Mouse (Mus musculus): ENCODE data around the gene Kbtbd2. TPM values are rescaled to one million over a fixed set of nuclear protein-coding genes. Genes with fewer than 3 reads are reported as not detected.

Gene Kbtbd2
- polyA plus RNA-seq, 1 experiment, result not detected

DNA sequence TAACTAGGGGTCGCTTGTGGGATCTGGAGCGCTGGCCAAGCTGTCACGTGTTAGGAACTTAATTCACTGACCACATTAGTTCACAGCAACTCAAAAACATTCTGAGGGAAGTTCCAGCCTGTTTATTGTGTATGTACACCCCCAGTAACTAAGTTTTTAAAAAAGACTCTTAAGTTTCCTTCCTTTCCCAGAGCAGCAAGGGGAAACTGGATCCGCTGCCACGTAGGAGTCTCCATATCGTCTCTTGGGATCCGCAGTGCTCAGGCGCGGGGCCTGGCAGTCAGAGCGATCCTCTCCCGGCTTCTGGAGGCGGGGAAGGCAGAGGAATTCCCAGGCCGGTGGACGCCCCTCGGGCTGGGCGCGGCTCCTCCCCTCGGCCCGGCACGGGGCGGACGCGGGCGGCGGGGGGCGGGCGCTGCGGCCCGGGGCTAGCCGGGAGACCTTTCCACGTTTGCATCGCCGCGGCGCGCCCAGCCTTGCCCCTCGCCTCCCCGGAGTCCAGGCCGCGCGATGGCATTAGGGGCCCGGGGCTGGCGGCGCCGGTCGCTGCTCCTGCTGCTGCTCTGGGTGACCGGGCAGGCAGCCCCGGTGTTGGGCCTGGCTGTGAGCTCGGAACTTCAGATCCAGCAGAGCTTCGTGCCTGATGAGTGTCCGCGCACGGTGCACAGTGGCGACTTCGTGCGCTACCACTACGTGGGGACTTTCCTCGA lies 34.2 kb upstream of the Kbtbd2 start, which contains the start of gene Fkbp9:
Gene Fkbp9, plus strand, starts transcription at position 363 of the 710 bp plus-strand sequence.
- TF ChIP-seq CTCF (IDR thresholded peaks at IDR 0.05; ENCODE audit: insufficient read depth, low read depth, low read length) (no peak), POLR2A (IDR thresholded peaks at IDR 0.05; ENCODE audit: insufficient read depth, low read depth, low read length) (0 out of 2 replicates have a peak, but pooled peaks have one; percentile 24)
- WGBS, result 2% methylated on average over 58 of the region's 58 CpGs
- H3K4me3 ChIP-seq (ENCODE audit: insufficient read depth, low read depth, low read length), result peak within 1 kb of the TSS; percentile 82
- H3K27ac ChIP-seq (ENCODE audit: insufficient read depth, low read depth, low read length), result no peak within 1 kb of the TSS
- H3K4me1 ChIP-seq (ENCODE audit: control insufficient read depth, insufficient read depth, low read length), result no peaks in the 10 kb centered on the region

DNA sequence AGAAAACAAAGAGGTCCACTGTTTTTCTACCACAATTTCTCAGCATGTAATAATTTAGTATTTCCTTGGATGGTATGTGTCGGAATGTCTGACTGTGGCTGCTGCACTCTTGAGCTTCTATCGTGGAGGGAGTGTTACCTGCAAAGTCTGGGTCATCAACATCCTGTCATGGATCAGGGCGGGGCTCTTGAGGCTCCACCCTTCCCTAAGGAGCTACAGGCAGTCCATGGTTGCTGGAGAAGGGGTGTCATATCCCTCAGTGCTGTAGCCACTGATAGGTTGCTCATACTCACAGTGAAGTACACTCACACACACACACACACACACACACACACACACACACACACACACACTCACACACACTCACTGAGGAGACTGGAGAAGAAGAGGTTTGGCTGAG lies 28.0 kb upstream of the Kbtbd2 start:
- H3K27ac ChIP-seq (ENCODE audit: insufficient read depth, low read depth, low read length), result no peak overlapping the region
- H3K4me3 ChIP-seq (ENCODE audit: insufficient read depth, low read depth, low read length), result no peak overlapping the region
- TF ChIP-seq CTCF (IDR thresholded peaks at IDR 0.05; ENCODE audit: insufficient read depth, low read depth, low read length) (no peak), POLR2A (IDR thresholded peaks at IDR 0.05; ENCODE audit: insufficient read depth, low read depth, low read length) (no peak)
- no peaks in the 10 kb centered on the region for H3K4me1 ChIP-seq (ENCODE audit: control insufficient read depth, insufficient read depth, low read length)
- WGBS, result 73% methylated on average over 3 of the region's 3 CpGs

DNA sequence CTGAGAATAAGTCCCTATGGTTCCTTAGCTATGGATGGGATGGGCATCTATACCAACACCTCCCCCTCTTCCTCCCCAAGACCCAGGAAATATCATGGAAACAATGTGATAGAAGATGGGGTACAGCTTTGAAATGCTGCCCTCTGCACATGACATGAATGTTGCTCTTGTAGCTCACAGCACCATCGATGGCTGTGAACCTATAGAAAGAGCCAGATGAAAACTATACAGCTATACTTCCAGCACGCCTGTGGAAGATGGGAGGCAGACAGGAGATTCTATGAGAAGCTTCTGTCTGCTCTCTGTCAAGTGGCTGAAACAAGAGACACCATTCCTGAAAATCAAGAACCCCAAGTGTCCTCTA lies 21.5 kb upstream of the Kbtbd2 start:
- Histone ChIP-seq H3K4me1 (ENCODE audit: control insufficient read depth, insufficient read depth, low read length) (no peaks in the 10 kb centered on the region), H3K4me3 (ENCODE audit: insufficient read depth, low read depth, low read length) (no peak overlapping the region), H3K27ac (ENCODE audit: insufficient read depth, low read depth, low read length) (no peak overlapping the region)
- WGBS, result 90% methylated on average over 2 of the region's 2 CpGs
- TF ChIP-seq POLR2A (IDR thresholded peaks at IDR 0.05; ENCODE audit: insufficient read depth, low read depth, low read length) (no peak), CTCF (IDR thresholded peaks at IDR 0.05; ENCODE audit: insufficient read depth, low read depth, low read length) (no peak)

DNA sequence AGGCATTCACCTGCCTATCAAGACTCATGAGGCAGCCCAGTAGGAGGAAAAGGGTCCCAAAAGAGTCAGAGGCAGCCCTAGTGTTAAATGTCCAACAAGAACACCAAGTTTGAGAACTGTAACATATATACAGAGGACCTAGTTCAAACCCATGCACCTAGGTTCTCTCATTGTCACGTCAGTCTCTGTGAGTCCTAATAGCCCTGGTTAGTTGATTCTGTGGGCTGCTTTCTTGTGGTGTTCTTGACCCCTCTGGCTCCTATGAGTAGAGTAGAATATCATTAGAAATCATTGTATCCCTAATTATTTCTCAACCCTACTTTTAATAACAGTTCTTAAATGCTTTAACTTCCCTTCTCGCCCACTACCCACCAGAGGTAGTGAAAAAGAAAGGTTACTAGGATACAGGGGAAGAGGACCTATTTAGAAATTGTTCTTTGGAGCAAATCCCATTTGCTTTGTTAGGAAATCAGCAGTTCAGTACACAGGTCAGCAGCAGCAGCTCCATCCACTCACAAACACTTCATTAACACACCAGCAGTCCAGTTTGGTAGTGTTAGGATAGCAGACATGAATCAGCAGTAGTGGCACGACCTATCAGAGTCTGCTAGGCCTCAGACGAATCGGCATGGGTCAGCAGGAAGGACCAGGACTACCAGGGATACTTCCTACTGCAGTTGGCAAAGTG lies 21.0 kb upstream of the Kbtbd2 start:
- no peak for TF ChIP-seq CTCF (IDR thresholded peaks at IDR 0.05; ENCODE audit: insufficient read depth, low read depth, low read length)
- TF ChIP-seq POLR2A (IDR thresholded peaks at IDR 0.05; ENCODE audit: insufficient read depth, low read depth, low read length), result no peak
- H3K27ac ChIP-seq (ENCODE audit: insufficient read depth, low read depth, low read length), result no peak overlapping the region
- no peaks in the 10 kb centered on the region for H3K4me1 ChIP-seq (ENCODE audit: control insufficient read depth, insufficient read depth, low read length)
- no peak overlapping the region for H3K4me3 ChIP-seq (ENCODE audit: insufficient read depth, low read depth, low read length)
- WGBS, result 63% methylated on average over 5 of the region's 5 CpGs

DNA sequence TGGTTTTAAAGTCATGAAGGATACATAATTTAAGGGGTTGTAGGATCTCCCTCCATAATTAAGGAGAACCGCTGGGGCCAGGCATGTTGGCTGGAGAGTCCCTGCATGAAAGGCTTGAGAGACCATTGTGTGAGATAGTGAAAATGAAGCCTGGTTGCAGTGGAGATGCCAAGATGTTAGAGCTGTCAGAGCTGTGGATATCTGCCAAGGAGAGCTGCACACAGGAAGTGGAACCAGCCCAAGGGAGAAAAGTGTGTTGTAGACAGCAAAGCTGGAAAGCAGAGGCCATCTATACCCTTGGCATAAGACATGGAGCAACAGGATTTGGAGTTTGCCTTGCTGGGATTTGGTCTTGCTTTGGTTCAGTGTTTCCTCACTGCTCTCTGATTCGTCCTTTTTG lies 15.7 kb upstream of the Kbtbd2 start:
- Histone ChIP-seq H3K27ac (ENCODE audit: insufficient read depth, low read depth, low read length) (no peak overlapping the region), H3K4me1 (ENCODE audit: control insufficient read depth, insufficient read depth, low read length) (no peaks in the 10 kb centered on the region), H3K4me3 (ENCODE audit: insufficient read depth, low read depth, low read length) (no peak overlapping the region)
- TF ChIP-seq CTCF (IDR thresholded peaks at IDR 0.05; ENCODE audit: insufficient read depth, low read depth, low read length), result no peak
- no peak for TF ChIP-seq POLR2A (IDR thresholded peaks at IDR 0.05; ENCODE audit: insufficient read depth, low read depth, low read length)
- WGBS, result 30% methylated on average over 2 of the region's 2 CpGs

DNA sequence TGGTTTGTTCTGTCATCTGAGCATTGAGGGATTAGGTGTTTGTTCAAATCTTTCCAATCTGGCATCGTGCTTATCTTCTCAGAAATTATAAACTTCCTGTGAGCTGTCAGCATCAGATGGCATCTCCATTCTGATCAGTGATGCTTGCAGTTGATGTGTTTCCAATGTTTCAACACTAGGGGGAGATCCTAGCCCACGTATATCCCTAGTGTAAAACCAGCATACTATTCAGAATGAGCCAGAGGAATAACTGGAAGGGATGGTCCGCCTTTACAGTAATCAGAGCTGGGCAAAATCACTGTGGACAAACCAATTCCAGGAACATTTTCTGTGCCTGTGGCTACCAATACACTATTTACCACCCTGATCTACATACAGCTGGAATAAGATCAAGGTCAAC lies 11.0 kb upstream of the Kbtbd2 start:
- H3K4me3 ChIP-seq (ENCODE audit: insufficient read depth, low read depth, low read length), result no peak overlapping the region
- H3K27ac ChIP-seq (ENCODE audit: insufficient read depth, low read depth, low read length), result no peak overlapping the region
- TF ChIP-seq CTCF (IDR thresholded peaks at IDR 0.05; ENCODE audit: insufficient read depth, low read depth, low read length), result no peak
- no peak for TF ChIP-seq POLR2A (IDR thresholded peaks at IDR 0.05; ENCODE audit: insufficient read depth, low read depth, low read length)
- 3% methylated on average over 3 of the region's 3 CpGs for WGBS
- H3K4me1 ChIP-seq (ENCODE audit: control insufficient read depth, insufficient read depth, low read length), result no peaks in the 10 kb centered on the region

DNA sequence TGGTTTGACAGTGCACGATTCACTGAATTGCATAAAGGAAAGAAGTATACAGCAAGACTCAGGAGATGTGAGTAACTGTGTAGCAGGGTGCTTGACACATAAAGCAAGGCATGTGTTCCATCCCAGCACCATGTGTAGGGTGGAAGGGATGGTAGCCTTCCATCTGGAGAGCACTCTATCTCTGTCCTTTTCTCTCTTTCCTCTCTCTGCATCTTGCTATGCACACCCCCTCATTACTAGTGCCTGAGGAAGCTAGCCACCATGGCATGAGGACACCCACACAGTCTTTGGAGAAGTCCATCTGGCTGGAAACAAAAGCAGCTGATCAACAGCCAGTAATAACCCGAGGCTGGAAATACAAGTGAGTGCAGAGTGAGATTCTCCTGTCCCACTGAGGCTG lies 8.6 kb upstream of the Kbtbd2 start:
- WGBS, result 48% methylated on average over 2 of the region's 2 CpGs
- Histone ChIP-seq H3K4me3 (ENCODE audit: insufficient read depth, low read depth, low read length) (no peak overlapping the region), H3K4me1 (ENCODE audit: control insufficient read depth, insufficient read depth, low read length) (no peaks in the 10 kb centered on the region), H3K27ac (ENCODE audit: insufficient read depth, low read depth, low read length) (no peak overlapping the region)
- TF ChIP-seq CTCF (IDR thresholded peaks at IDR 0.05; ENCODE audit: insufficient read depth, low read depth, low read length) (no peak), POLR2A (IDR thresholded peaks at IDR 0.05; ENCODE audit: insufficient read depth, low read depth, low read length) (no peak)

DNA sequence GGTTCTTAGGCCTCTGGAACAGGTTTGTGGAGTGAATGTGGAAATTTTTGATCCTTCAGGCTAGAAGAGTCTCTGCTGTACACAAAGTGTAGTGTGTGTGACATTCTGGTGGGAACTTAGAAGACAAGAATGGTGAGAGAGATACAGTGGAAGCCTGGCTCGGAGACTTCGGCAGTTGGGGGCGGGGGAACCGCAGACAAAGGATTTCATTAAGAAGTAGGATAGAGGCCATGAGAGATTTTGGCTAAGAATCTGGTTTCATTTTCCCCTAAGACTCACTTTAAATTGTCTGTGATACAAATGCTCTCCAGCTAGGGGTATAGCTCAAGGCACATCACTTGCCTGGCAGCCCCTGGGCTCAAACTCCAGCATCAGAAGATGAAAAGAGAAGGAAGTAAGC lies 7.4 kb upstream of the Kbtbd2 start:
- no peak overlapping the region for H3K27ac ChIP-seq (ENCODE audit: insufficient read depth, low read depth, low read length)
- 66% methylated on average over 4 of the region's 4 CpGs for WGBS
- H3K4me1 ChIP-seq (ENCODE audit: control insufficient read depth, insufficient read depth, low read length), result no peaks in the 10 kb centered on the region
- TF ChIP-seq POLR2A (IDR thresholded peaks at IDR 0.05; ENCODE audit: insufficient read depth, low read depth, low read length) (no peak), CTCF (IDR thresholded peaks at IDR 0.05; ENCODE audit: insufficient read depth, low read depth, low read length) (no peak)
- no peak overlapping the region for H3K4me3 ChIP-seq (ENCODE audit: insufficient read depth, low read depth, low read length)

DNA sequence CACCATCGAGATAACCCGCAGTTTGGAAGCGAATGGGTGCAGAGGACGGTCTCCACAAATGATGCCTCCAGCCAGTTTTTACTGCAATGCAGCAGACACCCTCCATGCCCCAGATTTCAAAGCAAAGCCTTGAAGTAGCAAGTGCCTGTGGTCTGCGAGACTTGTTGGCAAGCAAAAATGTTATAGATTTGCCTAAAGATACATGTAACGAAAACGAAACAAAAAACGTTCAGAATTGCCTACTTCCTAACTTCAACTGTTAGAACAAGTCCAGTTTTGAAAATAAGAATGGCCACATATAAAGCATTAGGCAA lies 496 bp upstream of the Kbtbd2 start:
- Histone ChIP-seq H3K4me3 (ENCODE audit: insufficient read depth, low read depth, low read length) (peak overlapping the region; percentile 80), H3K4me1 (ENCODE audit: control insufficient read depth, insufficient read depth, low read length) (no peaks in the 10 kb centered on the region), H3K27ac (ENCODE audit: insufficient read depth, low read depth, low read length) (peak overlapping the region; percentile 68)
- TF ChIP-seq POLR2A (IDR thresholded peaks at IDR 0.05; ENCODE audit: insufficient read depth, low read depth, low read length) (no peak), CTCF (IDR thresholded peaks at IDR 0.05; ENCODE audit: insufficient read depth, low read depth, low read length) (no peak)
- 8% methylated on average over 8 of the region's 8 CpGs for WGBS

All from olfactory bulb, adult 2 months (tissue).